Mouse (Mus musculus) heart, postnatal 0 days (tissue): ENCODE measurements around the gene Csnk2b.

Source experiments
- CTCF ChIP-seq: IDR thresholded peaks from 2 replicates; pipeline ENCODE4 v1.5.1; 2016; ENCODE audit warnings: antibody characterized with exemption, control low read depth, low read depth
- EP300 ChIP-seq: IDR thresholded peaks from 2 replicates; pipeline ENCODE4 v1.6.1; 2016; ENCODE audit warnings: antibody characterized with exemption, low read depth

DNA sequence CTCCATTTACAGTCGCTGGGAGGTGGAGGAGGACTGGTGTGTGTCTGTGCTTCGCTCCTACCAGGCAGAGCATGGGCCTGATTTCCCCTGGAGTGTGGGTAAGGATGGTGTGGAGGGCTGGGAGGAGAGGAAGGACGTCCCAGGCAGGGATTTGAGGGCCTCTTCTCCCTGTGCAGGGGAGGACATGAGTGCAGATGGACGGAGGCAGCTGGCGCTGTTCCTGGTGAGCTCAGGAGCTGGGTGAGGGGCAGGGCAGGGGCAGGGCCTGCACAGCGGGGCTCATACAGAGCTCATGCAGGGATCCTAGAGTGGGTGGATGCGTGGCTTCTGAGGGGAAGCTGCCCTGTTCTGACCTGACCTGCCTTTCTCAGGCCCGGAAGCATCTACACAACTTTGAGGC lies 19.6 kb downstream of the Csnk2b start:
- TF ChIP-seq CTCF, result no peak
- no peak for TF ChIP-seq EP300
